Mouse (Mus musculus) forebrain, embryonic 12.5 days (tissue): ENCODE measurements around the gene Tuba4a. TPM values are rescaled to one million over a fixed set of nuclear protein-coding genes. Genes with fewer than 3 reads are reported as not detected.

Experiments used
- ATAC-seq: fragments of 200-750 bp; cut with Nextera tagmentation; 2 replicates; pipeline ENCODE4 v1.8.0; 2017; ENCODE audit warnings: moderate TSS enrichment; ENCODE audit not compliant: low FRiP score
- H3K27ac ChIP-seq: fragments of 300-500 bp; sonication (generic); 2 replicates; pipeline ENCODE4 v1.5.1; 2016; ENCODE audit warnings: mild to moderate bottlenecking
- H3K27me3 ChIP-seq: fragments of 300-500 bp; sonication (generic); 2 replicates; pipeline ENCODE4 v1.6.1; 2016; ENCODE audit warnings: mild to moderate bottlenecking
- H3K36me3 ChIP-seq: fragments of 300-500 bp; sonication (generic); replicated peaks from 2 replicates; pipeline ENCODE4 v1.6.1; 2016; ENCODE audit warnings: mild to moderate bottlenecking
- H3K4me1 ChIP-seq: fragments of 300-500 bp; sonication (generic); 2 replicates; pipeline ENCODE4 v1.6.1; 2016
- H3K4me2 ChIP-seq: fragments of 300-500 bp; sonication (generic); 2 replicates; pipeline ENCODE4 v1.6.1; 2016; ENCODE audit warnings: mild to moderate bottlenecking, moderate library complexity
- H3K4me3 ChIP-seq: fragments of 300-500 bp; sonication (generic); replicated peaks from 2 replicates; pipeline ENCODE4 v1.5.1; 2016; ENCODE audit warnings: mild to moderate bottlenecking
- H3K9ac ChIP-seq: fragments of 300-500 bp; sonication (generic); 2 replicates; pipeline ENCODE4 v1.6.1; 2016; ENCODE audit warnings: mild to moderate bottlenecking
- H3K9me3 ChIP-seq: fragments of 300-500 bp; sonication (generic); 2 replicates; pipeline ENCODE4 v1.6.1; 2016
- WGBS: fragments of 180-500 bp; shearing (Covaris S2); methylation state at CpG from one replicate; pipeline ENCODE4 v1.1.7; 2016; 5-methylcytosine and 5-hydroxymethylcytosine counted together
- polyA plus RNA-seq: library from polyadenylated mRNA; unstranded; fragments of >200 nt; fragmentation: Nextera tagmentation; extraction: Ambion mirVana; gene quantifications from 2 replicates; pipeline ENCODE4 v1.2.1, GENCODE M21; 2016

Tuba4a gene
- polyA plus RNA-seq, 1 experiment from 2014 or later: 9.1 TPM

- peaks cover 7% of the 10 kb centered on the region; the same call in 1 of the 2 replicates for H3K4me1 ChIP-seq
- no peak overlapping the region for H3K4me2 ChIP-seq
- H3K9me3 ChIP-seq: no peaks in the 10 kb centered on the region
- no peak overlapping the region for H3K27ac ChIP-seq
- peaks cover 10% of the 10 kb centered on the region for H3K27me3 ChIP-seq
- no peak overlapping the region for H3K9ac ChIP-seq
- 77% methylated on average over 7 of the region's 7 CpGs for WGBS
- no peak for ATAC-seq
- H3K36me3 ChIP-seq: no peaks in the 10 kb centered on the region
- no peak overlapping the region for H3K4me3 ChIP-seq
Measured at GRCm38 (mm10) chr1:75230335-75230994, 10.8 kb upstream of the Tuba4a start.

DNA sequence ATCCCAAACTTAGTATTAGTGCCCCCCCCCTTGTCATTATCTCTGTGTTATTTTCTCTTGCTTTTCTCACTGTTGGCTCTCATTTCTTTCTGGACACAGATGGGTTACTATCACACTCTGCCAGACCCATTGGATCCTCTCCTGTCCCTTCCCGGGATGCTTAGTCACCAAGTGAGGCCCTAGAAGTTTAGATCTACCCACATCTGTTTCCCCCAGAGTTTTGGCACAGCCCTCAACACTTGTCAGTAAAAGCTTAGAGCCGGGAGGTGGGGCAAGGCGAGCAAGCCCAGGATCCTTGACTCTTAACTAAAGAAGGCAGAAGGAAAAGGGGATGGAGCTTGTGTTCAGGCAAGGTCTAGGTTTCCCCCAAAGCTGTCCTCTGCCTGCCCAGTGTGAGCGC lies 9.5 kb upstream of the Tuba4a start:
- Histone ChIP-seq H3K9me3 (no peaks in the 10 kb centered on the region), H3K4me2 (no peak overlapping the region), H3K27ac (no peak overlapping the region), H3K36me3 (no peaks in the 10 kb centered on the region), H3K27me3 (peaks cover 10% of the 10 kb centered on the region), H3K9ac (no peak overlapping the region), H3K4me1 (no peaks in the 10 kb centered on the region), H3K4me3 (no peak overlapping the region)
- ATAC-seq: no peak
- WGBS: 80% methylated on average over 4 of the region's 4 CpGs

- Histone ChIP-seq H3K9me3 (no peaks in the 10 kb centered on the region), H3K4me1 (no peaks in the 10 kb centered on the region), H3K27ac (no peak overlapping the region), H3K9ac (no peak overlapping the region), H3K4me3 (no peak overlapping the region), H3K4me2 (no peak overlapping the region), H3K36me3 (no peaks in the 10 kb centered on the region), H3K27me3 (peaks cover 20% of the 10 kb centered on the region)
- WGBS: 71% methylated on average over 1 of the region's 1 CpGs
- no peak for ATAC-seq
Measured at GRCm38 (mm10) chr1:75227653-75228052, 8.0 kb upstream of the Tuba4a start.

- H3K27ac ChIP-seq: no peak overlapping the region
- H3K9ac ChIP-seq: no peak overlapping the region
- H3K9me3 ChIP-seq: no peaks in the 10 kb centered on the region
- no peak overlapping the region for H3K4me3 ChIP-seq
- WGBS: 64% methylated on average over 2 of the region's 2 CpGs
- peaks cover 35% of the 10 kb centered on the region for H3K27me3 ChIP-seq
- ATAC-seq: no peak
- no peaks in the 10 kb centered on the region for H3K4me1 ChIP-seq
- no peak overlapping the region for H3K4me2 ChIP-seq
- no peaks in the 10 kb centered on the region for H3K36me3 ChIP-seq
Measured at GRCm38 (mm10) chr1:75226138-75226537, 6.5 kb upstream of the Tuba4a start.

GRCm38 (mm10) chr1:75225473-75225872 lies 5.8 kb upstream of the Tuba4a start:
- no peak overlapping the region for H3K27ac ChIP-seq
- peaks cover 41% of the 10 kb centered on the region for H3K27me3 ChIP-seq
- H3K9ac ChIP-seq: no peak overlapping the region
- WGBS: 59% methylated on average over 3 of the region's 3 CpGs
- H3K4me3 ChIP-seq: no peak overlapping the region
- H3K36me3 ChIP-seq: no peaks in the 10 kb centered on the region
- H3K9me3 ChIP-seq: no peaks in the 10 kb centered on the region
- H3K4me2 ChIP-seq: no peak overlapping the region
- no peak for ATAC-seq
- no peaks in the 10 kb centered on the region for H3K4me1 ChIP-seq

DNA sequence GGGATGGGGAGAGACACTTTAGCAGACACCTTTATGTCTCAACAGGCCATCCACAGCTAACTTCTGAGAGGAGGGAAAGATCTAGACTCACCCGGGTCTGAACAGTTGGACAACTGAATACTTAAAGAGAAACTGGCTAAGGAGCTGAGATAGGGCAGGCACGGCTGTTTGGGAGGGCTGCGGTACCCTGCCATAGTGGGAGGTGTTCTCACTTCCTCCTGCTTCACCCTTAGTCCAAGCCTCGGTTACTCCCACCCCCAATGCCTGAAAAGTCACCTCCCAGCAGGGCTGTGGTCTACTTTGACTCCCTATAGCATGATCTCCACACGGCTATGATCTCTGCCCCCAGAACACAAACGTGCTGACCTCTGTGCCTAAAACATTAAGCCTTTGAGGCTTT lies 3.9 kb upstream of the Tuba4a start:
- H3K9ac ChIP-seq: no peak overlapping the region
- no peak overlapping the region for H3K4me2 ChIP-seq
- no peaks in the 10 kb centered on the region for H3K9me3 ChIP-seq
- 74% methylated on average over 6 of the region's 6 CpGs for WGBS
- H3K27ac ChIP-seq: no peak overlapping the region
- no peaks in the 10 kb centered on the region for H3K36me3 ChIP-seq
- no peak overlapping the region for H3K4me3 ChIP-seq
- peaks cover 61% of the 10 kb centered on the region for H3K27me3 ChIP-seq
- no peak for ATAC-seq
- H3K4me1 ChIP-seq: peaks cover 12% of the 10 kb centered on the region

- no peak overlapping the region for H3K9ac ChIP-seq
- H3K27ac ChIP-seq: no peak overlapping the region
- H3K9me3 ChIP-seq: no peaks in the 10 kb centered on the region
- H3K36me3 ChIP-seq: no peaks in the 10 kb centered on the region
- H3K4me1 ChIP-seq: peaks cover 17% of the 10 kb centered on the region
- no peak overlapping the region for H3K4me3 ChIP-seq
- 87% methylated on average over 6 of the region's 6 CpGs for WGBS
- no peak for ATAC-seq
- peaks cover 67% of the 10 kb centered on the region for H3K27me3 ChIP-seq
- no peak overlapping the region for H3K4me2 ChIP-seq
Measured at GRCm38 (mm10) chr1:75222926-75223325, 3.3 kb upstream of the Tuba4a start.

DNA sequence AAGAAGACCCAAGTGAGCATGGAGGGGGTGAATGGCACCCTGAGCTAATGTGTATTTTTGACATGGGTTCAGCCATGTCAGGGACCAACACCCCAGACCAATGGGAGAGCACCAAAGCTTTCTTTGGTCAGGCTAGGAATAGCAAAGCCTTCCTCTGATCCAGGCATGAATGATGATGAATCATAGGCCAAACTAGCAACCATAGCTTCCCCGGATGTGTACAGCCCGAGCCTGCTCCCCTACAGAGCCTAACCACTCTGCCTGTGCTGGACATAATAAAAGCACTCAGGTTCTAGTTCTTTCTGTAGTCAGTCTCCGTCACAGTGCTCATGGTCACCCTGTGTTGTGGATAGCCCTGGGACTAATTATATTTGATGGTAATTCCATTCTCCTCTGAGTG lies 1.9 kb upstream of the Tuba4a start:
- H3K9me3 ChIP-seq: no peaks in the 10 kb centered on the region
- no peak for ATAC-seq
- H3K36me3 ChIP-seq: no peaks in the 10 kb centered on the region
- no peak overlapping the region for H3K27ac ChIP-seq
- no peak overlapping the region for H3K9ac ChIP-seq
- WGBS: 81% methylated on average over 3 of the region's 3 CpGs
- H3K4me3 ChIP-seq: no peak overlapping the region
- H3K27me3 ChIP-seq: peaks cover 75% of the 10 kb centered on the region
- H3K4me1 ChIP-seq: peaks cover 17% of the 10 kb centered on the region
- no peak overlapping the region for H3K4me2 ChIP-seq

GRCm38 (mm10) chr1:75219078-75219477 lies 587 bp downstream of the Tuba4a start:
- H3K9ac ChIP-seq: peak overlapping the region; percentile 47
- peak; percentile 87 for ATAC-seq
- peak overlapping the region; percentile 50 for H3K4me3 ChIP-seq
- WGBS: under 1% methylated on average over 24 of the region's 24 CpGs
- no peaks in the 10 kb centered on the region for H3K9me3 ChIP-seq
- H3K27ac ChIP-seq: no peak overlapping the region
- peak overlapping the region; percentile 91 for H3K4me2 ChIP-seq
- H3K36me3 ChIP-seq: peaks cover 20% of the 10 kb centered on the region
- H3K27me3 ChIP-seq: peaks cover 80% of the 10 kb centered on the region
- H3K4me1 ChIP-seq: peaks cover 17% of the 10 kb centered on the region

- Histone ChIP-seq H3K36me3 (peaks cover 26% of the 10 kb centered on the region), H3K9ac (peak overlapping the region; percentile 47; the same call in 1 of the 2 replicates), H3K27me3 (peaks cover 76% of the 10 kb centered on the region), H3K4me2 (peak overlapping the region; percentile 91), H3K9me3 (no peaks in the 10 kb centered on the region), H3K27ac (no peak overlapping the region), H3K4me3 (peak overlapping the region; percentile 50), H3K4me1 (peaks cover 17% of the 10 kb centered on the region)
- peak; percentile 48 for ATAC-seq
- 2% methylated on average over 38 of the region's 38 CpGs for WGBS
Measured at GRCm38 (mm10) chr1:75218227-75219001, 1.3 kb downstream of the Tuba4a start.

DNA sequence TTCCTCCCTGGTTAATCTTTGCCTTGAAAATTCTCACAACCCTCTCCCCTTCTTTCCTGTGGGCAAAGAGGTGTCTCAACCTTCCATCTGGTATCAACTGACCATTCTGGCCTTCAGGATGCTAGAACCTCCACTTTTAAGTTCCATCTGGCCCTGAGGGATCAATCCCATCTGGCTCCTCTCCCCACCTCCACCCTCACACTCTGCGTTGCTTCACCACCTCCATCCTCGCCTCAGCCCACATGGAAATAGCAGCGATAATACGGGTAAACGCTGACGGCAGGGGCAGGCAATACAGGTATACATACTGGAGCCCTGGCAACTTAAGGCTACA lies 1.8 kb downstream of the Tuba4a start:
- Histone ChIP-seq H3K4me3 (no peak overlapping the region; the same call in 1 of the 2 replicates), H3K4me1 (peaks cover 19% of the 10 kb centered on the region), H3K9me3 (no peaks in the 10 kb centered on the region), H3K27me3 (peaks cover 72% of the 10 kb centered on the region), H3K9ac (no peak overlapping the region), H3K27ac (no peak overlapping the region), H3K4me2 (peak overlapping the region; percentile 91), H3K36me3 (peaks cover 32% of the 10 kb centered on the region)
- whole genome bisulfite sequencing: 1% methylated on average over 6 of the region's 6 CpGs
- ATAC-seq: no peak

DNA sequence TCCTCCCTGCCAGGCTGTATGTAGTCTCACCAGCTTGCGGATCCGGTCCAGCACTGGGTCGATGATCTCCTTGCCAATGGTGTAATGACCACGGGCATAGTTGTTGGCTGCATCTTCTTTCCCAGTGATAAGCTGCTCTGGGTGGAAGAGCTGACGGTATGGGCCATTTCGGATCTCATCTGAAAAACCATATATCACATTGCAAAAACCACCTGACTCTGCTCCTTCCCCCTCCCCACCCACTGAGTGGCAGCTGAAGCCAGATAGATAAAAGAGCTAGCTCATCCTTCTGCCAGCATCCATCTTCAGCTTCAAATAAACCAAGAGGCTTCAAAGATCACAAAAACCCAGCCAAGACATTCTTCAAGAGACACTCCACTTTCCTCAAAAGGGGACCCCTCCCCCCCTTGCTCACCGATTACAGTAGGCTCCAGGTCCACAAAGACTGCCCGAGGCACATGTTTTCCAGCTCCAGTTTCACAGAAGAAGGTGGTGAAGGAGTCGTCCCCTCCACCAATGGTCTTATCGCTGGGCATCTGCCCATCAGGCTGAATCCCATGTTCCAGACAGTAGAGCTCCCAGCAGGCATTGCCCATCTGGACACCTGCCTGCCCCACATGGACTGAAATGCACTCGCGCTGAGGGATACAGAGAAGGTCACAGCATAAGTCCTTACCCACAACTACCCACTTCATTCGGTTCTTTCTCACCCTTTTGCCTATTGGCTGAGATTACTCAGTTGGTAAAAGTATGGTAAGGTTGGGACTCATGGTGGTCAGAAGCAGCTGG lies 2.7 kb downstream of the Tuba4a start:
- H3K4me1 ChIP-seq: peaks cover 28% of the 10 kb centered on the region
- no peak overlapping the region for H3K27ac ChIP-seq
- H3K9me3 ChIP-seq: no peaks in the 10 kb centered on the region
- H3K4me2 ChIP-seq: no peak overlapping the region
- no peak overlapping the region for H3K4me3 ChIP-seq
- ATAC-seq: no peak
- peaks cover 63% of the 10 kb centered on the region for H3K27me3 ChIP-seq
- H3K36me3 ChIP-seq: peaks cover 39% of the 10 kb centered on the region
- no peak overlapping the region for H3K9ac ChIP-seq
- WGBS: 85% methylated on average over 13 of the region's 13 CpGs
